ENCODE assay signal across 20 mouse cellular contexts in genomic region chr2:121006986-121007385, GRCm38 (mm10). TPM values are rescaled to one million over a fixed set of nuclear protein-coding genes. Genes with fewer than 3 reads are reported as not detected.
DNase-seq lines count a peak whose midpoint lies in the region; ATAC-seq lines count a peak whose summit lies in the region.
"Had no signal": no experiment of that assay in that cellular context is flagged by ENCODE, and none has a peak within 500 bp of the region (broad histone marks: within the 10 kb centered on the region; RNA-seq: fewer than 3 reads in every experiment).

No protein-coding gene starts in this region.

- no peak for ATAC-seq in kidney, embryonic 16.5 days (ENCODE audit: low FRiP score, low TSS enrichment)
- no peak for ATAC-seq in liver, embryonic 13.5 days (ENCODE audit: low read depth)
- no peak for ATAC-seq in liver, embryonic 11.5 days (replicated peaks; ENCODE audit: low FRiP score)
- no peak for ATAC-seq in liver, embryonic 15.5 days (ENCODE audit: insufficient read depth)

- no peaks in the 10 kb centered on the region for H3K27me3 ChIP-seq in kidney, embryonic 16.5 days (ENCODE audit: insufficient read depth, low read length)
- no peaks in the 10 kb centered on the region for H3K27me3 ChIP-seq in liver, embryonic 13.5 days
- H3K27me3 ChIP-seq in liver, embryonic 11.5 days (replicated peaks; ENCODE audit: control insufficient read depth, insufficient read depth, low read length), result no peaks in the 10 kb centered on the region
- no peaks in the 10 kb centered on the region for H3K27me3 ChIP-seq in liver, embryonic 15.5 days
- H3K27me3 ChIP-seq: hindbrain, embryonic 15.5 days; neural tube, embryonic 13.5 days had no signal

- peak; percentile 46 for DNase-seq in kidney, adult 11 months
- DNase-seq in liver, embryonic 13.5 days, result no peak
- no peak for DNase-seq in liver, embryonic 11.5 days (ENCODE audit: low spot score)
- peak; percentile 95 for DNase-seq in cerebellum, adult 9-10 months
- no peak for DNase-seq in frontal cortex, postnatal 14 days (ENCODE audit: low spot score in 2 of 2)
- DNase-seq in spleen, postnatal 14 days (ENCODE audit: low spot score in 2 of 2), result no peak
- DNase-seq: B cell, adult 2 months; heart, adult 18-20 months; heart, postnatal 36 days; left cerebral cortex, postnatal 4 days; lung, postnatal 14 days; midbrain, embryonic 14.5 days; right cerebral cortex, adult 18-20 months; thymus, postnatal 14 days had no signal

- no peak overlapping the region for H3K9ac ChIP-seq in kidney, embryonic 16.5 days (replicated peaks; ENCODE audit: low read length)
- no peak overlapping the region for H3K9ac ChIP-seq in liver, embryonic 13.5 days
- no peak overlapping the region for H3K9ac ChIP-seq in liver, embryonic 11.5 days (ENCODE audit: low read depth, low read length)
- H3K9ac ChIP-seq in liver, embryonic 15.5 days, result no peak overlapping the region
- H3K9ac ChIP-seq: hindbrain, embryonic 15.5 days; neural tube, embryonic 13.5 days had no signal

- H3K4me1 ChIP-seq in kidney, embryonic 16.5 days (ENCODE audit: insufficient read depth, low read length), result peaks cover 8% of the 10 kb centered on the region
- H3K4me1 ChIP-seq in liver, embryonic 13.5 days (replicated peaks), result peaks cover 19% of the 10 kb centered on the region
- peaks cover 5% of the 10 kb centered on the region; the same call in 1 of the 2 replicates for H3K4me1 ChIP-seq in liver, embryonic 11.5 days (replicated peaks; ENCODE audit: control insufficient read depth, insufficient read depth, low read length)
- H3K4me1 ChIP-seq in liver, embryonic 15.5 days (replicated peaks), result peaks cover 22% of the 10 kb centered on the region

- WGBS in kidney, embryonic 16.5 days, result 75% methylated on average over 1 of the region's 1 CpGs
- 76% methylated on average over 1 of the region's 1 CpGs for WGBS in liver, embryonic 13.5 days (ENCODE audit: insufficient replicate concordance)
- WGBS in liver, embryonic 11.5 days, result 82% methylated on average over 1 of the region's 1 CpGs
- 77% methylated on average over 1 of the region's 1 CpGs for WGBS in liver, embryonic 15.5 days (ENCODE audit: insufficient replicate concordance)

- H3K36me3 ChIP-seq in kidney, embryonic 16.5 days (ENCODE audit: insufficient read depth, low read length), result peaks cover 5% of the 10 kb centered on the region; the same call in 1 of the 2 replicates
- peaks cover 16% of the 10 kb centered on the region for H3K36me3 ChIP-seq in liver, embryonic 13.5 days
- H3K36me3 ChIP-seq in liver, embryonic 11.5 days (ENCODE audit: control insufficient read depth, insufficient read depth, low read length), result peaks cover under 1% of the 10 kb centered on the region; the same call in 1 of the 2 replicates
- peaks cover 11% of the 10 kb centered on the region for H3K36me3 ChIP-seq in liver, embryonic 15.5 days (replicated peaks)

- H3K27ac ChIP-seq in kidney, embryonic 16.5 days (ENCODE audit: low read length), result no peak overlapping the region
- H3K27ac ChIP-seq in liver, embryonic 13.5 days, result peak overlapping the region; percentile 67; the same call in 1 of the 2 replicates
- H3K27ac ChIP-seq in liver, embryonic 11.5 days (ENCODE audit: low read depth, low read length), result no peak overlapping the region
- peak overlapping the region; percentile 88; the same call in 1 of the 2 replicates for H3K27ac ChIP-seq in liver, embryonic 15.5 days (replicated peaks)
- H3K27ac ChIP-seq: embryonic facial prominence, embryonic 10.5 days; neural tube, embryonic 13.5 days had no signal

- H3K9me3 ChIP-seq in kidney, embryonic 16.5 days (ENCODE audit: low read length), result no peaks in the 10 kb centered on the region
- H3K9me3 ChIP-seq in liver, embryonic 13.5 days (replicated peaks), result no peaks in the 10 kb centered on the region
- no peaks in the 10 kb centered on the region for H3K9me3 ChIP-seq in liver, embryonic 11.5 days (ENCODE audit: control insufficient read depth, low read length)
- H3K9me3 ChIP-seq in liver, embryonic 15.5 days (replicated peaks), result no peaks in the 10 kb centered on the region
- H3K9me3 ChIP-seq: embryonic facial prominence, embryonic 10.5 days; hindbrain, embryonic 15.5 days; neural tube, embryonic 13.5 days had no signal

- no peak overlapping the region for H3K4me2 ChIP-seq in kidney, embryonic 16.5 days (replicated peaks; ENCODE audit: low read depth, low read length)
- H3K4me2 ChIP-seq in liver, embryonic 13.5 days, result no peak overlapping the region
- H3K4me2 ChIP-seq in liver, embryonic 11.5 days, result no peak overlapping the region
- no peak overlapping the region for H3K4me2 ChIP-seq in liver, embryonic 15.5 days

- H3K4me3 ChIP-seq in kidney, embryonic 16.5 days (ENCODE audit: low read length), result no peak overlapping the region
- no peak overlapping the region for H3K4me3 ChIP-seq in liver, embryonic 13.5 days (replicated peaks)
- no peak overlapping the region for H3K4me3 ChIP-seq in liver, embryonic 11.5 days (ENCODE audit: low read depth, low read length)
- H3K4me3 ChIP-seq in liver, embryonic 15.5 days (replicated peaks), result no peak overlapping the region

RNA-seq across cellular contexts. Expression of gene Ccndbp1, which starts 1.2 kb away (rescaled TPM):
- polyA plus RNA-seq in kidney, embryonic 16.5 days (2015; fragmentation: Nextera tagmentation; extraction: Ambion mirVana), result 49.3 and 55.6 TPM in 2 replicates
- polyA plus RNA-seq in liver, embryonic 13.5 days (2015; fragmentation: Nextera tagmentation; extraction: Ambion mirVana), result 43.5 and 48.3 TPM in 2 replicates
- polyA plus RNA-seq in liver, embryonic 11.5 days (2014; fragmentation: Nextera tagmentation; extraction: Ambion mirVana), result 42.6 and 45.0 TPM in 2 replicates
- polyA plus RNA-seq in liver, embryonic 15.5 days (2015; fragmentation: Nextera tagmentation; extraction: Ambion mirVana), result 51.1 and 52.6 TPM in 2 replicates

RNA-seq across cellular contexts. Expression of gene Epb42, which starts 29.9 kb away (rescaled TPM):
- 0.80 and 1.9 TPM in 2 replicates for polyA plus RNA-seq in kidney, embryonic 16.5 days (2015; fragmentation: Nextera tagmentation; extraction: Ambion mirVana)
- polyA plus RNA-seq in liver, embryonic 13.5 days (2015; fragmentation: Nextera tagmentation; extraction: Ambion mirVana), result 136 and 159 TPM in 2 replicates
- 61.3 and 70.2 TPM in 2 replicates for polyA plus RNA-seq in liver, embryonic 11.5 days (2014; fragmentation: Nextera tagmentation; extraction: Ambion mirVana)
- 161 and 174 TPM in 2 replicates for polyA plus RNA-seq in liver, embryonic 15.5 days (2015; fragmentation: Nextera tagmentation; extraction: Ambion mirVana)
- polyA plus RNA-seq: testis, adult 2 months had no signal

RNA-seq across cellular contexts. Expression of gene Tmem62, which starts 30.2 kb away (rescaled TPM):
- polyA plus RNA-seq in kidney, embryonic 16.5 days (2015; fragmentation: Nextera tagmentation; extraction: Ambion mirVana), result 5.3 and 5.8 TPM in 2 replicates
- 1.9 and 2.3 TPM in 2 replicates for polyA plus RNA-seq in liver, embryonic 13.5 days (2015; fragmentation: Nextera tagmentation; extraction: Ambion mirVana)
- polyA plus RNA-seq in liver, embryonic 11.5 days (2014; fragmentation: Nextera tagmentation; extraction: Ambion mirVana), result 3.0 and 3.7 TPM in 2 replicates
- polyA plus RNA-seq in liver, embryonic 15.5 days (2015; fragmentation: Nextera tagmentation; extraction: Ambion mirVana), result 2.2 and 2.6 TPM in 2 replicates

RNA-seq across cellular contexts. Expression of gene Ubr1, which starts 36.5 kb away (rescaled TPM):
- 27.3 and 31.0 TPM in 2 replicates for polyA plus RNA-seq in kidney, embryonic 16.5 days (2015; fragmentation: Nextera tagmentation; extraction: Ambion mirVana)
- 14.1 and 16.8 TPM in 2 replicates for polyA plus RNA-seq in liver, embryonic 13.5 days (2015; fragmentation: Nextera tagmentation; extraction: Ambion mirVana)
- 22.3 and 23.4 TPM in 2 replicates for polyA plus RNA-seq in liver, embryonic 11.5 days (2014; fragmentation: Nextera tagmentation; extraction: Ambion mirVana)
- 10.8 and 11.9 TPM in 2 replicates for polyA plus RNA-seq in liver, embryonic 15.5 days (2015; fragmentation: Nextera tagmentation; extraction: Ambion mirVana)

Comparison
In these comparisons a context has a peak if more than half of its experiments do, and no peak if none do; other contexts are left out.
1. H3K27ac ChIP-seq: peak in liver, embryonic 13.5 days (single experiment) and liver, embryonic 15.5 days (single experiment); none in kidney, embryonic 16.5 days (single experiment) and liver, embryonic 11.5 days (single experiment).
2. DNase-seq: peak in kidney, adult 11 months (single experiment) and cerebellum, adult 9-10 months (single experiment); none in liver, embryonic 13.5 days (single experiment), liver, embryonic 11.5 days (single experiment), frontal cortex, postnatal 14 days (0 of 2) and spleen, postnatal 14 days (0 of 2).
3. RNA of gene Epb42, which starts 29.9 kb away (polyA plus RNA-seq): 161 to 174 TPM in liver, embryonic 15.5 days, 136 to 159 TPM in liver, embryonic 13.5 days and 61.3 to 70.2 TPM in liver, embryonic 11.5 days; 0.80 to 1.9 TPM in kidney, embryonic 16.5 days; every median in the first group is over 10 times any median in the second.